Mouse (Mus musculus) myocyte (in vitro differentiated cells): ENCODE results near the gene Hist1h3g.

ENCODE experiments used
- CEBPB ChIP-seq: IDR thresholded peaks from 2 replicates; pipeline ENCODE4 v1.6.1; 2011; ENCODE audit warnings: mild to moderate bottlenecking, moderate library complexity; ENCODE audit not compliant: poor library complexity, insufficient read depth, severe bottlenecking
- E2F4 ChIP-seq: IDR thresholded peaks from one replicate; pipeline ENCODE4 v1.6.1; 2011; ENCODE audit warnings: mild to moderate bottlenecking, control low read depth, moderate library complexity; ENCODE audit not compliant: insufficient read depth
- MAX ChIP-seq: IDR thresholded peaks from one replicate; pipeline ENCODE4 v1.6.1; 2011; ENCODE audit warnings: low read depth, mild to moderate bottlenecking, control low read depth
- MYOD1 ChIP-seq, 3 experiments: IDR thresholded peaks; one replicate each; pipeline ENCODE4 v1.6.1; 2011; ENCODE audit warnings: control low read depth in 2 of 3, low read depth in 2 of 3, mild to moderate bottlenecking in 2 of 3, moderate library complexity in 1 of 3; ENCODE audit not compliant: insufficient read length in 2 of 3, control insufficient read depth in 1 of 3
- MYOG ChIP-seq, 3 experiments: IDR thresholded peaks; one replicate each; pipeline ENCODE4 v1.6.1; 2011; ENCODE audit warnings: control low read depth in 2 of 3, low read depth in 2 of 3, mild to moderate bottlenecking in 2 of 3; ENCODE audit not compliant: insufficient read length in 2 of 3, control insufficient read depth in 1 of 3, insufficient read depth in 1 of 3
- POLR2A ChIP-seq: IDR thresholded peaks from one replicate; pipeline ENCODE4 v1.6.1; 2011; ENCODE audit warnings: low read depth, mild to moderate bottlenecking, control low read depth, moderate library complexity; ENCODE audit not compliant: insufficient read length
- POLR2AphosphoS2 ChIP-seq: IDR thresholded peaks from one replicate; pipeline ENCODE4 v1.6.1; 2011; ENCODE audit warnings: low read depth, control low read depth; ENCODE audit not compliant: insufficient read length
- REST ChIP-seq: IDR thresholded peaks from one replicate; pipeline ENCODE4 v1.6.1; 2011; ENCODE audit warnings: mild to moderate bottlenecking, control low read depth, moderate library complexity; ENCODE audit not compliant: insufficient read depth, insufficient read length
- TCF12 ChIP-seq: IDR thresholded peaks from one replicate; pipeline ENCODE4 v1.6.1; 2011; ENCODE audit warnings: mild to moderate bottlenecking, control low read depth; ENCODE audit not compliant: poor library complexity, insufficient read depth, severe bottlenecking
- TCF3 ChIP-seq: IDR thresholded peaks from one replicate; pipeline ENCODE4 v1.6.1; 2011; ENCODE audit warnings: low read depth, control low read depth; ENCODE audit not compliant: insufficient read length
- USF1 ChIP-seq: IDR thresholded peaks from one replicate; pipeline ENCODE4 v1.6.1; 2011; ENCODE audit warnings: low read depth, mild to moderate bottlenecking, control low read depth, moderate library complexity

DNA sequence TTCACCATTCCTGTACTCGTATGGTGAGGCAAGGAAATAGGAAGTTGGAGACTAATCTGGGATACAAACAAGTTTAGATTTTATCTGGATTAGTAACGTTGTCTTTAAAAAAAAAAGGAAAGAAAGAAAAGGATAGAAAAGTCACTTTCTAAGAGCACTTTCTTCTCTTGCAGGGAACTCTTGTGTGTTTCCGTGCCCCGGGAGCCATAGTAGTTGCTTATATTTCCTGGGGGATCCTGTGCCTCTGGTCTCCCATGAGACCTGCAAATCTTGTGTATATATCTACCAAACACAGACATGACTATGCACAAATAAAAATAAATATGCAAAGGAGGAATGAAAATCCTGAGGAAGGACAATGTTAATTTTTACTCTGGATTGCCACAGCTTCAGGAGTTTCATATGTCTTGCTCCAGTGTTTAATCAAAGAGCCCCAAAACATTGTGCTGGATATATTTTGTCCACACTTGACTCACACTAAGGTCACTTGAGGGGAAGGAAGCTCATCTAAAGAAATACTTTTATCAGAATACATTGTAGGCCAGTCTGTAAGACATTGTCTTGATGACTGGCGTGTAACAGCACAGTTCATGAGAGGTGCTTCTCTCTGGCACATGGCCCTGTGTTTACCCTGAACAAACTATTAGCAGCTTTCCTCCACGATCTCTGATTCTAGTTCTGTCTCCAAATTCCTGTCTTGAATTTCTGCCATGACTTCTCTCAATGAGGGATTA is 41.9 kb downstream of the Hist1h3g start:
- TF ChIP-seq REST, result no peak
- no peak for TF ChIP-seq POLR2A
- TF ChIP-seq POLR2AphosphoS2, result no peak
- no peak for TF ChIP-seq TCF12
- TF ChIP-seq MYOG (IDR thresholded peaks at IDR 0.05; ENCODE audit: control insufficient read depth in 1 of 3, insufficient read depth in 1 of 3, insufficient read length in 2 of 3, low read depth in 2 of 3), result no peak
- no peak for TF ChIP-seq CEBPB
- no peak for TF ChIP-seq TCF3
- TF ChIP-seq MYOD1 (IDR thresholded peaks at IDR 0.05; ENCODE audit: control insufficient read depth in 1 of 3, insufficient read length in 2 of 3, low read depth in 2 of 3), result no peak
- no peak for TF ChIP-seq MAX
- TF ChIP-seq USF1, result no peak
- TF ChIP-seq E2F4, result no peak
